Mouse (Mus musculus) cortical plate, adult 2 months (tissue): ENCODE measurements around the gene Lsamp.

ENCODE experiments used
- CTCF ChIP-seq: fragments of 200-500 bp; IDR thresholded peaks from 2 replicates; pipeline ENCODE4 v1.5.1; 2011; ENCODE audit warnings: mild to moderate bottlenecking, control low read depth, low read length; ENCODE audit not compliant: insufficient read depth; ENCODE audit errors: extremely low read depth
- POLR2A ChIP-seq: fragments of 200-500 bp; IDR thresholded peaks from 2 replicates; pipeline ENCODE4 v1.6.1; 2011; ENCODE audit warnings: mild to moderate bottlenecking, low read length, control low read depth; ENCODE audit not compliant: insufficient read depth; ENCODE audit errors: extremely low read depth

DNA sequence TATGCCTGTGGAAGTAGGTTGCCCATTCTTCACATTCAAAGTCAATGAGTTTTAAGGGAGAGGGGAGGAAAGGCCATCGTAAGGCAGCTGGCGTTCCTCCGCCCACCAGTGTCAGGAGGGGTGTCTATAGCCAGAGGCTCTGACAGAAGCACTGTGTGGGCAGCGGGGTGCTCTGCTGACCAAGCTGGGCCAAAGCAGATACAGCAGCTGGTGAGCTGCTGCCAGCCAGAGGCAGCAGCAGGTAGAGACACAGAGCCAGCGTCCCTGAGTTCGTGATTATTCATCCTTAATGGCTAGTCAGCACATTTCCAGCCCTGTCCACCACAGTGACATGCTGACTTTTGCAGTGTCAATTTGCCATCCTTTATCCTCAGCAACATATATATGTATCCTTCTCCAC is 2163.0 kb downstream of the Lsamp start:
- TF ChIP-seq CTCF: no peak
- no peak for TF ChIP-seq POLR2A
